Mouse (Mus musculus) CD4-positive, CD25-positive, alpha-beta regulatory T cell, adult 2 months (primary cell): Measurements from ENCODE around the gene Ccl5.
A peak's percentile ranks its signal among the peaks of the same experiment; 100 is the strongest.
"Not testable (repeated sequence)": the region's sequence is repeated elsewhere in the genome, so short reads cannot be mapped to it uniquely, and the experiment has no call there.

Experiments
- DNase-seq: peaks from one replicate; pipeline ENCODE4 v3.0.0-alpha.2; 2012; ENCODE audit warnings: low read depth, low spot score

Gene Ccl5

GRCm38 (mm10) chr11:83530360-83530759 lies at the start of gene Ccl5:
Gene Ccl5 (minus strand): TSS chr11:83530518.
- DNase-seq, result peak; percentile 44

- no peak for DNase-seq
Measured at GRCm38 (mm10) chr11:83578999-83579398, 48.7 kb upstream of the Ccl5 start.

GRCm38 (mm10) chr11:83578186-83578760 lies 48.0 kb upstream of the Ccl5 start, which contains the start of gene Ccl9:
Gene Ccl9 (minus strand): TSS chr11:83578636.
- no peak for DNase-seq

GRCm38 (mm10) chr11:83576927-83577555 lies 46.7 kb upstream of the Ccl5 start:
- no peak for DNase-seq

GRCm38 (mm10) chr11:83572834-83573233 lies 42.5 kb upstream of the Ccl5 start:
- DNase-seq, result no peak

GRCm38 (mm10) chr11:83572223-83572622 lies 41.9 kb upstream of the Ccl5 start:
- DNase-seq, result no peak

- DNase-seq, result no peak
Measured at GRCm38 (mm10) chr11:83570189-83570588, 39.9 kb upstream of the Ccl5 start.

GRCm38 (mm10) chr11:83569249-83569648 lies 38.9 kb upstream of the Ccl5 start:
- DNase-seq, result no peak

GRCm38 (mm10) chr11:83568786-83569185 lies 38.5 kb upstream of the Ccl5 start:
- no peak for DNase-seq

- DNase-seq, result no peak
Measured at GRCm38 (mm10) chr11:83568061-83568460, 37.7 kb upstream of the Ccl5 start.

GRCm38 (mm10) chr11:83567311-83567710 lies 37.0 kb upstream of the Ccl5 start:
- DNase-seq, result no peak

GRCm38 (mm10) chr11:83566617-83567016 lies 36.3 kb upstream of the Ccl5 start:
- no peak for DNase-seq

- no peak for DNase-seq
Measured at GRCm38 (mm10) chr11:83563754-83564153, 33.4 kb upstream of the Ccl5 start.

- no peak for DNase-seq
Measured at GRCm38 (mm10) chr11:83562311-83562887, 32.1 kb upstream of the Ccl5 start.

GRCm38 (mm10) chr11:83560405-83560804 lies 30.1 kb upstream of the Ccl5 start:
- DNase-seq, result no peak

GRCm38 (mm10) chr11:83557074-83557473 lies 26.8 kb upstream of the Ccl5 start:
- DNase-seq, result no peak

GRCm38 (mm10) chr11:83556085-83556781 lies 25.9 kb upstream of the Ccl5 start:
- peak; percentile 69 for DNase-seq

GRCm38 (mm10) chr11:83551668-83552067 lies 21.4 kb upstream of the Ccl5 start:
- no peak for DNase-seq

GRCm38 (mm10) chr11:83551037-83551436 lies 20.7 kb upstream of the Ccl5 start:
- DNase-seq, result not testable (repeated sequence)

- DNase-seq, result peak; percentile 49
Measured at GRCm38 (mm10) chr11:83550186-83550632, 19.9 kb upstream of the Ccl5 start.

GRCm38 (mm10) chr11:83544214-83544613 lies 13.9 kb upstream of the Ccl5 start:
- DNase-seq, result no peak

- no peak for DNase-seq
Measured at GRCm38 (mm10) chr11:83541415-83541814, 11.1 kb upstream of the Ccl5 start.
